Mouse (Mus musculus) MEL (cell line): ENCODE measurements at regions not wholly inside any gene's neighbourhood (a gene's known extent, or its start where the extent isn't known, plus 50 kb on each side); places are given as distances from the start of the nearest gene placed in this dataset.

ENCODE experiments used
- DNase-seq: peaks from one replicate; pipeline ENCODE4 v3.0.0; 2011; ENCODE audit warnings: low read depth, low spot score
- H3K27ac ChIP-seq: 2 replicates; pipeline ENCODE4 v1.5.1; 2012; ENCODE audit warnings: low read depth, mild to moderate bottlenecking, control low read depth, low read length, moderate library complexity; ENCODE audit not compliant: control insufficient read depth
- H3K27me3 ChIP-seq, 2 experiments: fragments of 150-350 bp in 1 of 2; sonication (generic) in 1 of 2; 2 replicates each; pipeline ENCODE4 v1.6.1; 2012; ENCODE audit warnings: low read length in 2 of 2, mild to moderate bottlenecking in 2 of 2, improper control_type of control experiment in 1 of 2, moderate library complexity in 1 of 2; ENCODE audit not compliant: insufficient read depth in 2 of 2, control insufficient read depth in 1 of 2
- H3K36me3 ChIP-seq, 2 experiments: 2 replicates each; pipeline ENCODE4 v1.6.1; 2012 to 2014; ENCODE audit warnings: low read length in 2 of 2, improper control_type of control experiment in 1 of 2, inconsistent platforms in 1 of 2, mild to moderate bottlenecking in 1 of 2; ENCODE audit not compliant: insufficient read depth in 2 of 2, control insufficient read depth in 1 of 2
- H3K4me1 ChIP-seq, 2 experiments: fragments of 150-350 bp in 1 of 2; sonication (generic) in 1 of 2; 2 replicates each; pipeline ENCODE4 v1.6.1; 2012; ENCODE audit warnings: low read length in 2 of 2, improper control_type of control experiment in 1 of 2, mild to moderate bottlenecking in 1 of 2; ENCODE audit not compliant: insufficient read depth in 2 of 2, control insufficient read depth in 1 of 2
- H3K4me3 ChIP-seq, 2 experiments: fragments of 150-350 bp in 1 of 2; sonication (generic) in 1 of 2; 2 replicates each; pipeline ENCODE4 v1.5.1; 2012; ENCODE audit warnings: low read depth in 2 of 2, low read length in 2 of 2, mild to moderate bottlenecking in 2 of 2, moderate library complexity in 2 of 2, control low read depth in 1 of 2, improper control_type of control experiment in 1 of 2; ENCODE audit not compliant: control insufficient read depth in 1 of 2, insufficient read depth in 1 of 2
- H3K79me2 ChIP-seq: 2 replicates; pipeline ENCODE4 v1.6.1; 2012; ENCODE audit warnings: mild to moderate bottlenecking, low read length, moderate library complexity; ENCODE audit not compliant: control insufficient read depth, poor library complexity, insufficient read depth
- H3K9ac ChIP-seq: 2 replicates; pipeline ENCODE4 v1.6.1; 2012; ENCODE audit warnings: low read depth, mild to moderate bottlenecking, control low read depth, low read length, moderate library complexity; ENCODE audit not compliant: control insufficient read depth, poor library complexity, severe bottlenecking
- H3K9me3 ChIP-seq: fragments of 150-350 bp; sonication (generic); replicated peaks from 2 replicates; pipeline ENCODE4 v1.6.1; 2012; ENCODE audit warnings: mild to moderate bottlenecking, low read length, improper control_type of control experiment, moderate library complexity; ENCODE audit not compliant: insufficient read depth
- BHLHE40 ChIP-seq: IDR thresholded peaks from 2 replicates; pipeline ENCODE4 v1.6.1; 2012; ENCODE audit warnings: low read depth, mild to moderate bottlenecking, inconsistent platforms, low read length, improper control_type of control experiment, borderline replicate concordance
- CHD1 ChIP-seq: IDR thresholded peaks from 2 replicates; pipeline ENCODE4 v1.6.1; 2012; ENCODE audit warnings: low read depth, mild to moderate bottlenecking, inconsistent platforms, low read length, improper control_type of control experiment
- CHD2 ChIP-seq: IDR thresholded peaks from 2 replicates; pipeline ENCODE4 v1.6.1; 2011; ENCODE audit warnings: low read length, improper control_type of control experiment
- E2F4 ChIP-seq: IDR thresholded peaks from 2 replicates; pipeline ENCODE4 v1.6.1; 2011; ENCODE audit warnings: low read depth, low read length, improper control_type of control experiment, borderline replicate concordance
- EP300 ChIP-seq, 2 experiments: IDR thresholded peaks; 2 replicates each; pipeline ENCODE4 v1.6.1; 2011; ENCODE audit warnings: improper control_type of control experiment in 2 of 2, low read length in 2 of 2, low read depth in 1 of 2, mild to moderate bottlenecking in 1 of 2
- ETS1 ChIP-seq: IDR thresholded peaks from 2 replicates; pipeline ENCODE4 v1.6.1; 2012; ENCODE audit warnings: low read depth, mild to moderate bottlenecking, inconsistent platforms, low read length, improper control_type of control experiment, moderate library complexity
- GABPA ChIP-seq: IDR thresholded peaks from 2 replicates; pipeline ENCODE4 v1.6.1; 2012; ENCODE audit warnings: low read depth, mild to moderate bottlenecking, inconsistent platforms, low read length, improper control_type of control experiment, moderate library complexity
- HCFC1 ChIP-seq: IDR thresholded peaks from 2 replicates; pipeline ENCODE4 v1.6.1; 2012; ENCODE audit warnings: low read depth, mild to moderate bottlenecking, inconsistent platforms, low read length, improper control_type of control experiment, moderate library complexity
- JUND ChIP-seq: IDR thresholded peaks from 2 replicates; pipeline ENCODE4 v1.6.1; 2011; ENCODE audit warnings: low read depth, mild to moderate bottlenecking, improper control_type of control experiment, low read length
- KAT2A ChIP-seq: conservative IDR thresholded peaks from 2 replicates; pipeline ENCODE4 v1.6.1; 2012; ENCODE audit warnings: low read depth, low read length, improper control_type of control experiment, inconsistent platforms
- MEF2A ChIP-seq: IDR thresholded peaks from 2 replicates; pipeline ENCODE4 v1.6.1; 2014; ENCODE audit warnings: low read depth, mild to moderate bottlenecking, inconsistent platforms, low read length, improper control_type of control experiment; ENCODE audit not compliant: poor library complexity, insufficient replicate concordance, severe bottlenecking; ENCODE audit errors: extremely low read depth
- MXI1 ChIP-seq: IDR thresholded peaks from 2 replicates; pipeline ENCODE4 v1.6.1; 2011; ENCODE audit warnings: mild to moderate bottlenecking, low read depth, low read length, improper control_type of control experiment
- MYC ChIP-seq: IDR thresholded peaks from 2 replicates; pipeline ENCODE4 v1.6.1; 2011; ENCODE audit warnings: low read depth, mild to moderate bottlenecking, low read length, improper control_type of control experiment, moderate library complexity
- NRF1 ChIP-seq: IDR thresholded peaks from 2 replicates; pipeline ENCODE4 v1.6.1; 2014; ENCODE audit warnings: low read depth, mild to moderate bottlenecking, inconsistent platforms, low read length, improper control_type of control experiment, moderate library complexity; ENCODE audit not compliant: poor library complexity, insufficient read depth, severe bottlenecking
- RAD21 ChIP-seq: IDR thresholded peaks from 2 replicates; pipeline ENCODE4 v1.6.1; 2011; ENCODE audit warnings: mild to moderate bottlenecking, low read depth, low read length, improper control_type of control experiment
- RCOR1 ChIP-seq: IDR thresholded peaks from 2 replicates; pipeline ENCODE4 v1.6.1; 2012; ENCODE audit warnings: low read depth, mild to moderate bottlenecking, inconsistent platforms, low read length, improper control_type of control experiment
- SMC3 ChIP-seq: IDR thresholded peaks from 2 replicates; pipeline ENCODE4 v1.6.1; 2011; ENCODE audit warnings: low read depth, low read length, improper control_type of control experiment
- TAL1 ChIP-seq: IDR thresholded peaks from 2 replicates; pipeline ENCODE4 v1.6.1; 2012; ENCODE audit warnings: mild to moderate bottlenecking, inconsistent platforms, low read length, moderate library complexity, mixed read lengths
- TBP ChIP-seq: IDR thresholded peaks from 2 replicates; pipeline ENCODE4 v1.8.0; 2011; ENCODE audit warnings: low read depth, low read length, improper control_type of control experiment
- USF1 ChIP-seq: IDR thresholded peaks from 2 replicates; pipeline ENCODE4 v1.6.1; 2014; ENCODE audit warnings: low read depth, mild to moderate bottlenecking, inconsistent platforms, low read length, improper control_type of control experiment, moderate library complexity
- ZC3H11A ChIP-seq: IDR thresholded peaks from 2 replicates; pipeline ENCODE4 v1.6.1; 2012; ENCODE audit warnings: low read depth, mild to moderate bottlenecking, inconsistent platforms, low read length, improper control_type of control experiment
- ZNF384 ChIP-seq: IDR thresholded peaks from 2 replicates; pipeline ENCODE4 v1.6.1; 2012; ENCODE audit warnings: low read depth, mild to moderate bottlenecking, inconsistent platforms, low read length, improper control_type of control experiment

GRCm38 (mm10) chr1:193552348-193552747 is 182.2 kb upstream of the Camk1g start:
- Histone ChIP-seq H3K27ac (no peak overlapping the region), H3K4me3 (no peak overlapping the region), H3K27me3 (no peaks in the 10 kb centered on the region; a peak in 1 of 4 replicates), H3K4me1 (peaks cover 0 to 1% of the 10 kb centered on the region in 2 experiments; a peak in 2 of 4 replicates), H3K36me3 (peaks cover 0 to 2% of the 10 kb centered on the region in 2 experiments; a peak in 2 of 4 replicates), H3K9me3 (no peaks in the 10 kb centered on the region)
- DNase-seq = no peak
- TF ChIP-seq MYC = no peak
- no peak for TF ChIP-seq ZNF384
- no peak for TF ChIP-seq CHD1
- no peak for TF ChIP-seq MXI1
- TF ChIP-seq EP300 (IDR thresholded peaks at IDR 0.05; ENCODE audit: low read depth in 1 of 2, low read length in 2 of 2) = no peak
- TF ChIP-seq HCFC1 = no peak
- no peak for TF ChIP-seq NRF1
- TF ChIP-seq RCOR1 = no peak
- TF ChIP-seq JUND = no peak
- TF ChIP-seq, all 39 proteins: peak for 0
- Histone ChIP-seq H3K79me2 (no peaks in the 10 kb centered on the region), H3K9ac (no peak overlapping the region)

GRCm38 (mm10) chr1:193551340-193551739 is 181.2 kb upstream of the Camk1g start:
- DNase-seq = no peak
- no peaks in the 10 kb centered on the region; a peak in 1 of 4 replicates for H3K36me3 ChIP-seq

More at GRCm38 (mm10) chr1:193551340-193551739, 181.2 kb upstream of the Camk1g start:
- H3K9me3 ChIP-seq = no peaks in the 10 kb centered on the region
- no peak overlapping the region for H3K9ac ChIP-seq
- H3K27me3 ChIP-seq = no peaks in the 10 kb centered on the region; a peak in 1 of 4 replicates
- no peak for TF ChIP-seq SMC3
- no peak for TF ChIP-seq USF1
- no peak for TF ChIP-seq E2F4
- TF ChIP-seq TAL1 = no peak
- TF ChIP-seq MXI1 = no peak
- TF ChIP-seq KAT2A = no peak
- TF ChIP-seq RAD21 = no peak
- TF ChIP-seq ETS1 = no peak
- no peak for TF ChIP-seq HCFC1
- TF ChIP-seq BHLHE40 = no peak
- no peak for TF ChIP-seq JUND
- no peak for TF ChIP-seq GABPA
- no peak for TF ChIP-seq CHD2
- no peak for TF ChIP-seq MEF2A
- TF ChIP-seq ZC3H11A = no peak
- TF ChIP-seq TBP = no peak
- TF ChIP-seq ZNF384 = no peak
- TF ChIP-seq EP300 (IDR thresholded peaks at IDR 0.05; ENCODE audit: low read depth in 1 of 2, low read length in 2 of 2) = no peak
- H3K4me3 ChIP-seq = no peak overlapping the region
- H3K79me2 ChIP-seq = no peaks in the 10 kb centered on the region
- no peak overlapping the region for H3K27ac ChIP-seq
- no peaks in the 10 kb centered on the region; a peak in 1 of 4 replicates for H3K4me1 ChIP-seq
